Mouse (Mus musculus) left cerebral cortex, adult 9 months (tissue): ENCODE results near the gene Mn1.

Source experiments
- DNase-seq, 2 experiments: peaks; one replicate each; pipeline ENCODE4 v3.0.0; 2022; ENCODE audit warnings: low spot score in 2 of 2

The Mn1 gene

DNA sequence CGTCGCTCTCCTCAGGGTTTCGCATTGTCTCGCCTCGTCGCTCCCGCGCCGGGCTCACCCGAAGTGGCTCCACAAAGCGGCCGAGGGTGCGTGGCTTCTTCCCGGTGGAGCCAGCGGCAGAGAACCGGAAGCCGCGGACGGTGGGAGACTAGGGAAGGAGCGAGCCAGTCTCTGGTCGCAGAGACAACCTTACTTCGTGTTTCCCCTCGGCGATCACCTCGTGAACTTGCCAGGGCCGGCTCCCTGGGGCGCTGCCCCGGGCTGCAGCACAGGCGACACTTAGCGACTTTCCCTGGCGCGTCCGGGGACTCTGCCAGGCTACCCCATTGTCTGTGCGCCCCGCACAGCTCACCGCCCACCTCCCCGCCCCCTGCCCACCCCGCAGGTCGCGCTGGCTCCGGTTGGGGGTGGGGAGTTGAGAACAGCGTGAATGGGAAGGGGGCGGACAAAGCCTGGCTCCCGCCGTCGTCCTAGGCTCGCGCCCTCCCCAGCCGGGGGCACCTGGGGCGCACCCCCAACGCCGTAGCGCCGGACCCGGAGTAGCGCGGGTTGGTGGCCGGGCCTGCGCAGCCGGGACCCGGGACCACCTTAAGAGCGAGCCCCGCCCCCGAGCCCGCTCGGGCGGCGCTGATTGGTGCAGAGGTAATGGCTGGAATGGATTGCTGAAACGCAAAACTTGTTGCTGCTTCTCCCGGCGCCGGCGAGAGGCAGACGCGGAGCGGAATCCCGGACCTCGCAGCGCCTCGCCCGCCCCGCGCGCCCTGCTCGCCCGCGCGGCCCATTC lies at the start of gene Mn1:
TSS of gene Mn1 (plus strand) at position 772 of the 784 bp plus-strand sequence.
- peak; percentile 66 to 89 for DNase-seq

DNA sequence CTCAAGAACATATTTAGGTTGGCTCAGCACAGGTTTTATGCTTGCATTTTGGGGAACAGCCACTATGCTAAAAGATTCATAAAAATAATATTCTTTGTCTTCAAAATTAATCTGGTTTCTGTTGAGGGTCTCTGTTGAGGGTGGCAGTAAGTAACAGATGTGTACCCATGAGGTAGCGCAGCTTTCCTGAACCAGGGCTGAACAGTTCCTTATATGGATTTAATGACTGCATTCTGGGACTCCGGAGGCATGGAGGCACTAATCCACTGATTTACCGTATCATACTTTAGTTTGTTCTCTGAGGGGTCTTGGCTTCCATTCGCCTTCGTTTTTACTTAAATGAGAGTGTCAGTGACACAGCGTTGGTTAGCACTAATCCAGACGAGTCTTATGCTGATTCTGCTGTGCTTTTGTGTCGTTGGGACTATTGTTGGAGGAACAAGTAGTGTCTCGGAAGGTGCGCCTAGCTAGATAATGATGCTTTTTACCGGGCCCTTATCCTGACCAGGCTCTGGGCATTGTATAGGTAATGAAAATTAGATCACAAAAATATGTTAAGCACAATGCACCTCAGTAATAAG lies 49.1 kb upstream of the Mn1 start:
- DNase-seq = no peak

DNA sequence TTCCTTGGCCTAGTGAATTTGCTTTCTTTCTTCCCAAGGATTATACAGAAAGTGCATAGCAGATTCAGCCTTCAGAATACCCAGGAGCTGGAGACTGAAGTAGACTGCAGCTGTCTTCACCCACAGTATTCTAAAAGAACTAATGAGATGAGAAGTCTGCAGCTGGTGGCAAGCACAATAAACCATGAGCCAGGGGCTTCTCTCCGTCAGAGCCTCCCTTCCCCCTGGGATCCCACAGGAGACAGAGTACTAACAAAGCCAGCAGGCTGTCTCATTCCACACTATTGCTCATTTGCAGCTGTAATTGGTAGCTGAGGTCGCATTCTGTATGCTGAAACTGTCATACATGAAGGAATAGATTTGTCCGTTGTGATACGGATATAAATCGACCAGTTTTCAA lies 48.6 kb upstream of the Mn1 start:
- DNase-seq = no peak

DNA sequence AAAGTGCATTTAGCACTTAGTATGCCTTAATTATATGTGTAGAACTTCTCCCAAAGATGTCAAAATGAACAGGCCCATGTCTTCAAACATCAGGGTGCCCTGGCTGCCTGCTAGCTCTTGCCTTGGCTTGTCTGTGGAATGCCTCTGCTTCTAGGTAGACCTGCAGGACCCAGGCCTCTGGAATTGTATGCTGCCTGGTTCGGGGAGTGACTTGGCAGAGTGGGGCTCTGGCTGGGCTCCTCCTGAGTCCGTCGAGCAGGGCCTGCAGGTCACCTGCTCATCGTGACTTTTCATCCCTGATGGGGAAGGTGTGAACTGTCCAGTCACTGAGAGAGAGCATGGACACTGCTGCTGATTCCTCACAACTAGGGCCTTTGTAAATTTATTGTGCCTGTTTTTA lies 41.5 kb upstream of the Mn1 start:
- DNase-seq = no peak

DNA sequence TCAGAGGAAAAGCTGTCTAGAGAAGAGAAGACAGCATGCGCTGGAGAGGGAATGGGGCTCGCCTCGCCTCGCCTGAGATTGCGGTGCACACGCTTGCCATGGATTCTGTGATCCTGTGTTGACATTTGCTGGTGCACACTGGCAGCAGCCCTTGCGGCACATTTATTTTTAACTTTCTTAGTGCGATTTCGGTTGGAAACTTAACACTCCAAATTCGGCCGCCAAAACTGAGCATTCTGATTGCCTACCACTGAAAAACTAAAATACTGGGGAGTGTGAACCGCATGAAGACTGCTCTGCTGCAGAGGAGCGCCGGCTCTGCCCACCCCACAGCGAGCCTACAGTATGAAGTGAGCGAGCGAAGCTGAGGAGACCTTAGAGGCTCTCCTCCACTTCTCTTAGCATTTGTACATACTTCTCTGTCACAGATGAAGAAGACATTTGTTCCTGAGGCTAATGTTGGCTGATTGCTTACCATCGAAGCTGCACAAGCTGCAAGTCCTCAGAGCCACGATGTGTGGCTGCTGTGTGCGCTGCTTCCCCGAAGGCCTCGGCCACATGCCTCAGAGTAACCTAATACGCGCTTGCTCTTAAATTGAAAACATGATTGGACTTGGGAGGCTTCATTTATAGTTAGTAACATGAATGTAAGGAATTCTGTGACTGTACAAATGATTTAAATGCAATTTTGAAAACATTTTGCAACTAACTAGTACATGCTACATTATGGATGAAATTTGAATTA lies 40.7 kb upstream of the Mn1 start:
- DNase-seq = peak; percentile 36 to 63

DNA sequence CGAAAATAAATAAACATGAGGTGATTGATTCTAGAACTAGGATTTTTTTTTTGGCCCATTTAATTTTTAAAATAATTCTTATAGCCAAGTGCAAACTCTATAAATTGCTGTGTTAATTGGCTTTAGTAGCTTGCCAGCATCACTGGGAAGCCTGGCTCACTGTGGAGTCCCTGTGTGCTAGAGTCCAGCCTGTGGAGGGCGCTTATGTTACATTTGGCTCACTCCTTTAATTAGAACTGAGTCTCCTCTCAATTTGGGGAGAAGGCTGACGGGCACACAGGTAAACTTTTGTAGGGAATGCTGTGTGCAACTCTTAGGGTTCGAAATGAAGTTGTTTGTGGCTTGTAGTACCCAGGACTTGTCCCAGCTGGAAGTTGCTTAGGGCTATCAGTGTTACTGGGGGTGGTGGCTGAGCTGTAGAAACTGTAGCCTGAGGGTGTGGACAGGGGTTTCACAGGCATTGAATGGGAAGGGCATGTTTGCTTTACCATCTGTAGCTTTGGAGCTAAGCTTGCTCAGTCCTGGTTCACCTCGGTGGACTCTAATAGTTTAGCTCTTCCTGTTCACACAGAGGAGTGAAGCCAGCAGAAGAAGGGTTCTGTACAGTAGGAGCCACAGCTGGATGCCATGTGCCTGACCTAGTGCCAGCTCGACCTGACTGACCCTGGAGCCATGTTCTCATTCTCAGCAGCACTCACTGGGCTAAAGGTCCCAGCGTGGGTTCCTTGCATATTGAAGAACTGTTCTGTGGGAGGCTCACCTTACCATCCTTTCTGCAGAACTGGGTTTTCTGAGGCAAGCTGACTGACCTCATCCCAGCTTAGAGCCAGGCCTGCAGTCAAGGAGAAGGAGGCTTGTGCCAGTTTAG lies 38.8 kb upstream of the Mn1 start:
- DNase-seq = no peak

DNA sequence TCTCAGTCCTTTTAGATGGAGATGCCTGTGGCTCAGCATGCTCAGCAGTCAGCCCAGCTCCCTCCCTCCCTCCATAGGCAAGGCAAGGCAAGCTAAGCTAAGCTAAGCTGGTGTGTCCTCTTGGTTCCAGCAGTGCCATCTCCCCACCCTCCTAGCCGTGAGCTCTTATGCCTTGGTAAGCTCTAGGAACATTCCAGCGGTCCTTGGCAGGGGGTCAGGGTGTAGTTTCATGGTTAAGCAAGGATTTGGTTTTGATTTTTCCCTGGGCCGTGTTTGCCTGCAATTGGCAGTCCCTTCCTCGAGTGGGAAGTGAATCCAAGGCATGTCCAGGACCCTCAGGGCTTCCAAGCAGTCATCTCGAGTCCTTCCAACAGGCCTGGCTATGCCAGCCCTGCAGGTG lies 33.8 kb upstream of the Mn1 start:
- no peak for DNase-seq

DNA sequence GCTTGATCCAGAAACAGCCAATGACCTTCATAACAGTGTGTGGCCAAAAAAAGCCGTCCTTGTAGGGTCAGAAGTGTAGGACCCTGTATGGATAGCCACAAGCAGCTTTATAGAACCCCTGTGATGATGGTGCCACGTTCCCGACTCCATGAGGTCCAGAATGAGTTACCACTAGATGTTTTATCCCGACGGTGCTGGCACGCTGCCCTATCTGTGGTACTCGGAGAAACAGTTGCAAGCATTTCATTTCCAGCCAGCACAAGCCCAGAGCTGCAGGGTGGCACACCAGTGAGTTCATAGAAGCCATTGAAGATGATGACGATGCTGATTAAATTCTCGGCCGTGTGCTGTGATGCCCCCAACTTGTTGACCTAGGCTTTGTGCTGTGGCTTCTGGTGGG lies 26.3 kb upstream of the Mn1 start:
- no peak for DNase-seq

DNA sequence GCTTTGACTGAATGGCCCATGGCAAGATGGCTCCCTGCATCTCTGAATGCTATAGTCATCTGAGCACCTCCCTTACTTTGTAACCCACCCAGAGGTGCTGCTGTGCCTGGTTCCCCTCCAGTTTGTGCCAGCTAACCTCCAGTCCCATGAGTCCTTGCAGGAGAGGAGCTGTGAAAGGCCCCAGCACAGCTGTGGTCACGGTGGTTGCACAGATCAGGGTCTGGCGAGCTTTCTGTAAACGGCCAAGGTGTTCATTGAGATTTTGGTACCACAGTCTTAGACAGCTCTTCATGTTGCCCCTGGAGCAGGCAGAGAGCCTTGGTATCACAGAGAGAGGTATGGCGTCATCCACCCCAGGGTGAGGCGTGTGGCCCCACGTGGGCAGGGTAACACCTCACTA lies 25.7 kb upstream of the Mn1 start:
- DNase-seq = no peak

DNA sequence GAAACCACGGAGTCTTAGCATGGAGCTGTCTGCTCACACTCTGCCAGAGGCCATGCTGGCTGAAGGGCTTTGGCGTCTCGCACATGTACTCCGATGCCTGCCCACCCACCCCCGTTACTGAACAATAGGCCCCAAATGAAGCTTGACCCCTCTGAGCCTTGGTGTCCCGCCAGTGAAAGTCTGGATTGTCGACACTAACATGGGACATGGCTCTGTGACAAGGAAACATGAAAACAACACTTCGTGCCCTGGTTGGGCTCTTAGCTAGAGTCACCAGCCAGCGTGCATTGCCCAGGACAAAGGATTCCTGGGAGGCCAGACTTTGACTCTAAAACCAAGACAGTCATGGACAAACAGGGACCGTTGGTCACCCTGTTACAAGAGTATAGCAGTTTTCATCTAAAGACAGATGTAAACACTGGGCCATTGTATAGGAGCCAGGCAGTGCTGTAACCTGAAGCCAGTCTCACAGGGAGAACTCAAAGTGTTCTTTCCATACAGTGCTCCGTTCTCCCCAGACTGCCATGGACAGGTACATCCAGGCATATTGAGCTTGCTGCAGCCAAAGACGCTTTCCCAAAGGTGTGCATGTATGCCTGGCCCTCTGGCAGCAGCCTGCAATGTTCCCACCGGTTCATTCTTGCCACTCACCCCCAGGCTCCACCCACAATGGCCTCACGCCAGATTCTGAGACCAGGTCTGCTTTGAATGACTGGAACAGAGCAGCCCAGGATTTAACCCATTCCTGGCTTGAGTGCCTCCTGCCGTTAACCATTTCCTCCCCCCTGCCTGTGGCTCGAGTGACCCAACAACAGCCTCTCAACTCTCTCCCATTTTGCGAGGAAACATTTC lies 23.6 kb upstream of the Mn1 start:
- DNase-seq = no peak

DNA sequence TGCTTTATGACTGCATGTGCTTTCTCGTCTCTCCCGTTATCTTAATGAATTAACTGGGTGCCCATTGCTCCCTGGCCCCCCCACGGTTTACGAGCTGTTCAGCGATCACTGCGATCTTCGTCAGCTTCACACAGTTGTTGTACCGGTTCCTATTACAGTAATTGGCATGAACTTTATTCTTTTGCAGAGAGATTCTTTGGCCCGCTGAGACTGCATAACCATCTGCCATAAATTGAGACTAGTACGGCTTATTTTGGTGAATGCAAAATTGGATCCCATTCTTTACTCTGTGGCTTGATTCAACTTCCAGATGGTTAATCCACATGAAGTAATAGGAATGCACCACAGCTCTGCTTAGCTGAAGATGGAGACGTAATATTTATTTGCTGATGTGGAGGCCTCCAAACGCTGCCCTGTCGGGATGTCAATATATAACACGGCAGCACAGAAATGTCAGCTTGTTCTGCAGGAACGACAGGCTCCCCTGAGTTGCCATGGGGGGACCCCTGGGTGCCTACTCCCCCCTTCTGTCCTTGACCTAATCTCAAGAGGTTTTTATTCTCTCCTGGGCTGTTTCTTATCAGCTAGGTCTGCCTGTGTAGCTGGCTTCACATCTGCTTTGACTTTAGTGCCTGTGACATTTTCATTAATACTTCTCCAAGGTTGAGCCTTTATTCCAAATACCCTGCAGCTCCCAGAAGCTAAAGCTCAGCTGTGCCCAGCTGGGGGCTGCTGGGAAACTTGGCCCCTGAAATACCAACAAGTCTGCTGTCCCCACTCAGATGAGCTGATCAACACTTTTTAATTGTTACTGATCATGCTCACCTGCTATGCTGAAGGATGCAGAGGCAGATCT lies 22.7 kb upstream of the Mn1 start:
- DNase-seq = peak in 1 of 2 experiments; percentile 39

DNA sequence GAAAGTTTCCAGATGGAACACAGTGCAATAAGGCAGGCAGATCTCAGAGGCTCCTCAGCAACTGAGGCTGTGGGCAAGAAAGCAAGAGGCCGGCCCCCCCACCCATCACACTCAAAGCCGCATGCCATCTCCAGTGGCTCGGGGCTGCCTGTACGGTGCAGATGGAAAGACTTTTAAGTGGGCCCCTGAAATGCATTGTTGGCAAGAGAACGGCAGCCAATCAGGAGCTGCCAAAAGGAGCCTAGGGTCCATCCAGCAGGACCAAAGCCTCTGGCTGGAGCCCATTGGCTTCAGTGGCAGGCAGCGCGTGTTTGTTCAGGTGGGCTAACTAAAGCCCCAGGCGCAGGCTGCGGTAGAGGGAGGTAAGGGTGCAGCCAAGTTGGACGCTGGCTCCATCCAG lies 21.4 kb upstream of the Mn1 start:
- no peak for DNase-seq

DNA sequence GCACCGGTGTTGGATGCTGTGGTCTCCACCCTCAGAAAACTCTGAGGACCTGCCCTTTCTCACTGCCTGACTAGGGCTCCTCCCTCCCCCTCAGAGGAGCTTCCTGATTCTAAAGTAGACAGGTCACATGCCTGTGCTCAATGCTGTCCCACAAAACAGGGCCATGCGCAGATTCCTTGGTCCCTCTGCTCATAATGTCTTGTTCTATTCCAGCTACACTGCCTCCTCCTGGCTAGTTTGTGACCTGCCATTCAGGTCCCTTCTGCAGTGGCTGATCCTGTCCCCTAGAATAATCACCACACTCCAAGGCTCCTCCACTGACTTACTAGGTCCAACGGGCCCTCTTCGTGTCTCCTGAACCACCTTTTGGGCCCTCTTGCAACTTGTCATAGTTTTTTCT lies 21.0 kb upstream of the Mn1 start:
- no peak for DNase-seq

DNA sequence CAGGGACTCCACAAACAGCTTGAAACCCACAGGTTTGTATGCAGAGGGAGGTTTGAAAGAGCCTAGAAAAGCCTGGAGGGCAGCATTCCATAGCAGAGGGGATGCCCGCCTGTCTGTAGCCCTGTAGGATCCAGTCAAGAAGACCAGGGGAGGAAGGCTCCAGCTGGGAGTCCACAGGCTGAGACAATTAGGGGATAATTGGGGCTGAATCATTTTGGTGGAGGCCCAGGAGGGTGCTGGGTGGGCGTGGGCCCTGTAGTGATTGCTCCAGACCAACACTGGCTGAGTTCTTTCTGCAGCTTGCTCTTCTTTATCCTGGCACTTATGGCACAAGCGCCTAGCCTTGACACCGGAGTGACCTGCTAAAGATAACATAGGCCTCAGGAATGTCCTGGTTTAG lies 18.7 kb upstream of the Mn1 start:
- no peak for DNase-seq

DNA sequence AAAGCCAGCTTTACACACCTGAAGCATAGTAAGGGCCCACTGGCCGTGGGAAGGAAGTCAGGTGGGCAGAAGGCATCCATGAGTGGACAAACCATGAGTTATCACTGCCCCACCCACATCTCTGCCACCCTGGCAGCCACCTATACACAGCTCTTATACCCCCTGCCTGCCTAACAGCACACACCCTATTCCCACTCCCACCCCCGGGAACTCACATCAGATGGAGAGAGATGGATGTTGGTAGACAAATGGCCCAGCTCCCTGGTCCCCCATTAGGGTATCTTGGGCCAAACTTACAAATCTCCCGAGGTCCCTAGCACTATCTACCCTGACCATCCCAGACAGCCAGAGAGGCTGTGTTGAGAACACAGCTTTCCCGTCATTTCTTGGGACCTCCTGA lies 17.9 kb upstream of the Mn1 start:
- no peak for DNase-seq

DNA sequence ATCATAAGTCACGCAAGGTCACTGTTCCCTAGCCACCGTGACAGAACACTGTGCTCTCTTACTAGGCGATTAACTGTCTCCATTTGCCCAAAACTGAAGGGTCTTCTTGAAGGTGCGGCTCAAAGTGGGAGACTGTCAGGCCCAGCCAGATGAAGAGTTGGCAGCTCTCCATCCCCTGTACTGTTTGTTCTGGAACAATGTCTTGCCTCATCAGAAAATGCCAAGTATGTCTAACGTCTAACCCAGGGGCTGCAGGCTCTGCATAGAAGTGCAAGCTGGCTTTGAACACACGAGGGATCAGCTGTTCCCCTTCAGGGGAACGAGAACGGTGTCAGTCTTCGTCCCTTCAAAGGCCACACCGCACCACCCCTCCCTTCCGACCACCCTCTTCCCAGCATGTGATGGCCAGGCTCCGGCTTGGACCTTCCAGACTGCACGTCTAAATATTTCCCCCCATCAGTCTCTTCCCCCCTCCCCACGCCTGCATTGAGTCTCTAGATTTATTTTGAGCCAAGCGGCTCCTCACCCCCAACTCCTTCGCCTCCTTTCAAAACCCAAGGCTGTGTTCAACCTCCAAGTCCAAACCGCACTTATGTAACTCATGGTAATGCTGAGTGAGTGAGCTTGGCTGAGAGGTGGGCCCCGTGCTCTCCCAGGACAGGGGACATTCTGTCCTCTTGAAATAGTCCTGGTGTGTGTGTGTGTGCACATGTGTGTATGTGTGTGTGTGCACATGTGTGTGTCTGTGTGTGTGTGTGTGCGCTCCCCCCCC lies 15.1 kb upstream of the Mn1 start:
- no peak for DNase-seq

DNA sequence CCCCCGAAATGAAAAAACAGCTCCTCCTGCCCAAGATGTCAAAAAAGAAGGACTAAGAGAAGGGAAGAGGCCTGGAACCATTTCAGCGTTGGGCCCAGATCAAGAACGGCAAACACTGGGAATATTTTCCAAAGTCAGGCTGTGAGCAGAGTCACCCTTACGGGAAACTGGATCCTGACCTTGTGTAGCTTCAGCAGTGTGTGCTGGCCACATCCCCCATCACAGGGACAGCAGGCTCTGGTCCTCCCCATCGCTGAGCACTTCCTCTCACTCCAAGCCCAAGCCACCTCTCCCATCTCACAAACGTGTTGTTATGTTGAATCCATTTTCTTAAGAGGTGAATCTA lies 14.5 kb upstream of the Mn1 start:
- no peak for DNase-seq

DNA sequence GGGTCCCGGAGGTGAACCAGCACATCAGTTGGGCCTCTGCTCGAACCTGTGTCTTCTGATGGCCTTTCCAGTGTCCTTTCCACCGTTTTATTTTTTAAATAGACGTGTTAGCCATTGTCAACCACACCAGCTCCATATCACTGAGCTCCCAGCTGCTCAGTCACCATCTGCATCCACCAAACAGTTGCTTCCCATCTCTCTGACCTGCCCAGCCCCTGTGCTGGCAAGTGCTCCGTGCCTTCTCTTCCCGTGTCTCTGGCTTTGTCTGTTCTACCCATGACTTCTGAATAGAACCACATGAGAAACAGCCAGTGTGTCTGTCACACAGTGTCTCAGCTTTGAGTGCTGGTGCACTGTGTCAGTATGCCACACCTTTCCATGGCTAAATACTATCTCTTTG lies 12.4 kb upstream of the Mn1 start:
- no peak for DNase-seq

DNA sequence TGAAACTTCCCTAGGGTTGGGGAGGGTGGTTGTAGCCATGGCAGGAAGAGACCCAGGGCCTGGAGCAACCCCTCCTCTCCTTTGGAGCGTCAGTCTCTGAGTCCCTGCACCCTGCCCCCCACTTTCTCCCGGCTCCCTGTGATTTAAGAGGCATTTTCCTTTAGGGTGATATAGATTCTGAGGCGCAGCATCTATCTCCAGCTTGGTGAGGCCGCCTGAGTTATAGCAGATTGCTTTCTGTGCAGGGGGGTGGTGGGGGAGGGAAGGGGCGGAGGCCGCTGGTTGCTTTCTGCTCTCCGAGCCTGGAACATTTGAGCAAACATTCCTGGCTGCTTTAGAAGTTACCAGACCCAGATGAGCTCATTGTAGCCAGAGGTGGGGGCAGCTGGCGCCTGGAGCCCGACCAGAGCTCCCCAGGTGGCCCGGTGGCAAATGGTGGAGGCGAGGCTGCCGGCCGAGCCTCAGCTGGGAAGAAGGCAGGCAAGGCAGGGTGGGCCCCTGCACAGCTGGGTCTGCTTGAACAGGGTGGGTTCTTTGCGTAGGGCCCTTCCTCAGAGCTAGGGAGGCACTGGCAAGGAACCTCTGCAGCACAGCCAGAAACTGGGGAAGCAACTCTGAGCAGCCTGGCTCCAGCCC lies 8.6 kb upstream of the Mn1 start:
- DNase-seq = no peak
